Mouse (Mus musculus) limb, embryonic 12.5 days (tissue): ENCODE data around the gene Efr3b. TPM values are rescaled to one million over a fixed set of nuclear protein-coding genes. Genes with fewer than 3 reads are reported as not detected.

Source experiments
- ATAC-seq: fragments of 200-750 bp; cut with Nextera tagmentation; 2 replicates; pipeline ENCODE4 v1.8.0; 2017; ENCODE audit warnings: low read depth, moderate TSS enrichment; ENCODE audit not compliant: insufficient number of reproducible peaks, insufficient read depth, low FRiP score, low TSS enrichment
- H3K27ac ChIP-seq: fragments of 300-500 bp; sonication (generic); 2 replicates; pipeline ENCODE4 v1.5.1; 2016; ENCODE audit warnings: mild to moderate bottlenecking, moderate library complexity
- H3K27me3 ChIP-seq: fragments of 300-500 bp; sonication (generic); 2 replicates; pipeline ENCODE4 v1.6.1; 2016; ENCODE audit warnings: mild to moderate bottlenecking, moderate library complexity
- H3K36me3 ChIP-seq: fragments of 300-500 bp; sonication (generic); 2 replicates; pipeline ENCODE4 v1.6.1; 2016; ENCODE audit warnings: mild to moderate bottlenecking, moderate library complexity
- H3K4me1 ChIP-seq: fragments of 300-500 bp; sonication (generic); replicated peaks from 2 replicates; pipeline ENCODE4 v1.6.1; 2016
- H3K4me2 ChIP-seq: fragments of 300-500 bp; sonication (generic); 2 replicates; pipeline ENCODE4 v1.6.1; 2016; ENCODE audit warnings: mild to moderate bottlenecking, moderate library complexity
- H3K4me3 ChIP-seq: fragments of 300-500 bp; sonication (generic); replicated peaks from 2 replicates; pipeline ENCODE4 v1.5.1; 2016; ENCODE audit warnings: mild to moderate bottlenecking
- H3K9ac ChIP-seq: fragments of 300-500 bp; sonication (generic); replicated peaks from 2 replicates; pipeline ENCODE4 v1.6.1; 2016; ENCODE audit warnings: mild to moderate bottlenecking, moderate library complexity
- H3K9me3 ChIP-seq: fragments of 300-500 bp; sonication (generic); 2 replicates; pipeline ENCODE4 v1.6.1; 2016; ENCODE audit warnings: mild to moderate bottlenecking, moderate library complexity
- WGBS: fragments of 180-500 bp; shearing (Covaris S2); methylation state at CpG from one replicate; pipeline ENCODE4 v1.1.7; 2016; 5-methylcytosine and 5-hydroxymethylcytosine counted together
- polyA plus RNA-seq: library from polyadenylated mRNA; unstranded; fragments of >200 nt; fragmentation: Nextera tagmentation; extraction: Ambion mirVana; gene quantifications from 2 replicates; pipeline ENCODE4 v1.2.1, GENCODE M21; 2016

Efr3b gene
- polyA plus RNA-seq, 1 experiment from 2014 or later = 8.8 TPM

DNA sequence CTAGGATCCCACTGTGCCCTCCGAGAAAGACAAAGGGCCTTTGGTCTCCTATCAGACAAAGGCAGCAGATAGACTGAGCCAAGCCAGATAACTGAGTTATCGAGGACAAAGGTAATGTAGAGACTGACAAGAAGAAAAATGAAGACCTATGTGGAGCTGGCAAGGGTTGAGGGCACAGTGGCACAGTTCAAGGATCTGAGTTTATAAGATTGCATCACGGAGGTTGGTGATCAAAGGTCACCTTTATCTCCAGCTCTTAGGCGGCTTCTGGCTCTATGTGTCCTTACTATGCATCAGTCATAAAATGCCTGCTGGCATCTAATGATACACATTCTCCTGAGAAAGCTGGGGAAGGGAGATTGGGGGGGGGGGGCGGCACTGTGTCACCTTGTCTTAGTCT is 2.6 kb downstream of the Efr3b start:
- Histone ChIP-seq H3K4me1 (peaks cover 14% of the 10 kb centered on the region), H3K4me2 (no peak overlapping the region), H3K9me3 (no peaks in the 10 kb centered on the region), H3K36me3 (peaks cover 5% of the 10 kb centered on the region; the same call in 1 of the 2 replicates), H3K9ac (no peak overlapping the region), H3K27me3 (peaks cover 12% of the 10 kb centered on the region), H3K4me3 (no peak overlapping the region), H3K27ac (no peak overlapping the region)
- WGBS = 84% methylated on average over 5 of the region's 5 CpGs
- ATAC-seq = no peak

DNA sequence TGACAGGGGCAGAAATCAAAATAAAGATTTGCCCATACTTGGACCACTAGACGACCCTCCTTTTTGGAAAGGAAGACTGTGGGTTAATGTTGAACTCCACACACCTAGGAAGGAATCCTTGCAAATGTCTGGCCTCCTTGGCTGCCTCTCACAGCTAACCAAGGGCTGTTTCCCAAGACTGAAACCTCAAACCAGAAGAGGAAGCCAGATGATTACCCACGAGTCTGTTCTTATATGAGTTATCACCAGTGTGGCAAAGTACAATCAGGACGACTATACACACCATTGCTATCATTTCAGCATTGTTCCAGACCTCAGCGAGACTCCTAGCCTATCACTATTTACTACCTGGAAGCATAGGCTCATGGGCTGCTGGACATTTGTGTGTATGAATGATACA is 9.7 kb downstream of the Efr3b start:
- H3K27ac ChIP-seq = no peak overlapping the region
- H3K9ac ChIP-seq = no peak overlapping the region
- H3K9me3 ChIP-seq = no peaks in the 10 kb centered on the region
- ATAC-seq = no peak
- H3K4me2 ChIP-seq = no peak overlapping the region
- no peaks in the 10 kb centered on the region for H3K27me3 ChIP-seq
- H3K4me3 ChIP-seq = no peak overlapping the region
- 86% methylated on average over 4 of the region's 4 CpGs for WGBS
- H3K4me1 ChIP-seq = no peaks in the 10 kb centered on the region
- H3K36me3 ChIP-seq = peaks cover 5% of the 10 kb centered on the region; the same call in 1 of the 2 replicates

DNA sequence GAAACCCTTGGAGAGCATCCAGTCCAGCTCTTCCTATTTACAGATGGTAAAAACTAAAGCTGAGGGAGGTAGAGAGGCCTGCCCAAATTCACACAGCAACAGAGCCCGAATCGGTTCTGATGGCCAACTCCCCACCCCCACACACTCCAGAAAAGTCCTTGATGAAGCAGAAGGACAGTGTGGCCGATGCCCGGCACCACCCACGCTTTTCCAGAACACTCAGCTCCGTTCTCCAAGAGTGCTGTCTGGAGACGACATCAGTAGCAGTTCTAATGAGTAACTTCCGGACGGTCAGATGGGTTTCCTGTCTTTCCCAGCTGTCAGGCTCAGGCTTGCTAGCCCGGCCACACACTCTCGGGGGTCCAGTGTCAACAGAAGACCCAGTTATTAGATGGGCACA is 10.2 kb downstream of the Efr3b start:
- Histone ChIP-seq H3K9me3 (no peaks in the 10 kb centered on the region), H3K4me3 (no peak overlapping the region), H3K27ac (no peak overlapping the region), H3K4me1 (no peaks in the 10 kb centered on the region), H3K9ac (no peak overlapping the region), H3K36me3 (0 out of 2 replicates have a peak, but pooled peaks cover under 1% of the 10 kb centered on the region), H3K27me3 (no peaks in the 10 kb centered on the region), H3K4me2 (no peak overlapping the region)
- no peak for ATAC-seq
- WGBS = 75% methylated on average over 11 of the region's 11 CpGs

DNA sequence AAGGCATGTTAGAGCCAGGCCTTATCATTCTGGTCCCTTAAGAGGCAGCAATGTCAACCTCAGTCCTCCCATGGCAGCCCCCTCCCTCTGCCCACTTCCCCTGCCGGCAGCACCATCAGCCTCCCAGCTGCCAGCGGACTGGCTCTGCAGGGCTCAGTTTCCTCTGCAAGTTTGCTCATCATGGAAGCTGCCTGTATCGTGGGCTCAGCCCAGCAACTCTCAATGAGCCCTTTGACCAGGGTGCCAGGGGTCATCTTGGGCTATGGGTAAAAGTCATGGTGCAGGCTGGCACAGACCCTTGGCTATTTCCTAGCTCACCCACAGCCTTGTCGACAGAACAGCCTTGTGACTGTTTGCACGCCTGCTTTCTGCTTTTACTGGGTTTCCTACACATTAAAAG is 14.4 kb downstream of the Efr3b start:
- no peak overlapping the region for H3K4me2 ChIP-seq
- H3K9me3 ChIP-seq = no peaks in the 10 kb centered on the region
- WGBS = 80% methylated on average over 5 of the region's 5 CpGs
- no peak for ATAC-seq
- no peak overlapping the region for H3K4me3 ChIP-seq
- H3K4me1 ChIP-seq = no peaks in the 10 kb centered on the region
- H3K27ac ChIP-seq = no peak overlapping the region
- H3K36me3 ChIP-seq = no peaks in the 10 kb centered on the region
- H3K27me3 ChIP-seq = no peaks in the 10 kb centered on the region
- no peak overlapping the region for H3K9ac ChIP-seq

DNA sequence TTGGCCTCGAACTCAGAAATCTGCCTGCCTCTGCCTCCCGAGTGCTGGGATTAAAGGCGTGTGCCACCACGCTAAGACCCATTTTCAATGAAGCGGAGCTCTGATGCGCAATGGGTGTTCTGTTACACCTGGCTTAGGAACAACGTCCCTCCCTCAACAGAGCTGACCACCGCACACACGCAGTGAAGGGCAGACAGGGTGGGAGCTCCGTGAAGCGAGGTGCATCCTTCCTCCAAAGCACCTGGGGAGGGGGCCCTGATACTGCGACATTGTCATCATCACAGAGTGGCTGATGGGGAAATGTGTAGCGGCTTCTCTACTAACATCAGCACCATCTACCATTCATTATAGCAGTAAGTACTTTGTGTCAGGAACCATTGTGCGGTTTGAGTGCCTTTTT is 15.2 kb downstream of the Efr3b start:
- ATAC-seq = no peak
- H3K9me3 ChIP-seq = no peaks in the 10 kb centered on the region
- 94% methylated on average over 14 of the region's 14 CpGs for WGBS
- no peaks in the 10 kb centered on the region for H3K27me3 ChIP-seq
- H3K27ac ChIP-seq = no peak overlapping the region
- no peak overlapping the region for H3K4me3 ChIP-seq
- H3K4me2 ChIP-seq = no peak overlapping the region
- H3K4me1 ChIP-seq = no peaks in the 10 kb centered on the region
- H3K9ac ChIP-seq = no peak overlapping the region
- H3K36me3 ChIP-seq = no peaks in the 10 kb centered on the region

DNA sequence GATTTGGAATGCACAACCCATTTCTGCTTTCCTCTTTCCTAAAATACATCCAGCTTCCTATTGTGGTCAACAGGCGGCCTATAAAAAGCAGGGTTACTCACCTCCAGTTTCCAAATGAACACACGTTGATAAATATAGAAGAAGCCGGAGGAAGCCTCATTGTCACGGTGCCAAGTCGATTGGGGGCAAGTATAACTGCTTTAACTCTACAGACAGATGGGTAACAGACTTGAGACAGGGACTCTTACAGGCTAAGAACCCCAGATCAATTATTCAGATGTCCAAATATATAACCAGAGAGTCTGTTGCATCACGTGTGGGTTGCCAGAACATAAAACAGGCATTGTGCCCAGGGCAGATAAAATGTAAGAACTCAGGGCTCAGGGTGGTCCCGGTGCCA is 15.9 kb downstream of the Efr3b start:
- H3K27ac ChIP-seq = no peak overlapping the region
- WGBS = 80% methylated on average over 7 of the region's 7 CpGs
- no peak for ATAC-seq

DNA sequence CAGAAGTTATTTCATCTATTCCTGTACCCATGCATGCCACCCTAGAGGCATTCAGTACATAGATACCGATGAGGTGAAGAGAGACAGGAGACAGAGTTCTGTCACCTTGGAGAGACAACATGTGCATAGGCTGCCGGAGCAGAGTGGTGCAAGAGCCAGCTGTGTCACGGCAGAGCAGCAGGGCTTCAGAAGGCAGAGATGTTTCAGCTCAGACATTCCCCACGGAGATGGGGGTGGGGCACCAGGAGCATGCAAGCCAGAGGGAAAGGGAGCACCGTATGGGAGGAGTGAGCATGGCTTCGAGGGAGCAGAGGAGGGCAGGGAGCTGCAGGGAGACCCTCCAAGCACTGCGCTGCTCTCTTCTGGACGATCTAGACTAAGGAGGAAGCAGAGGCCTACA is 18.2 kb downstream of the Efr3b start:
- H3K4me3 ChIP-seq = no peak overlapping the region
- H3K4me1 ChIP-seq = no peaks in the 10 kb centered on the region
- no peak for ATAC-seq
- no peaks in the 10 kb centered on the region for H3K9me3 ChIP-seq
- no peaks in the 10 kb centered on the region for H3K36me3 ChIP-seq
- no peaks in the 10 kb centered on the region for H3K27me3 ChIP-seq
- 0 out of 2 replicates have a peak overlapping the region, but pooled peaks have one; percentile 18 for H3K9ac ChIP-seq
- no peak overlapping the region for H3K27ac ChIP-seq
- 49% methylated on average over 8 of the region's 8 CpGs for WGBS
- no peak overlapping the region for H3K4me2 ChIP-seq

More for the DNA sequence above, 15.9 kb downstream of the Efr3b start:
- Histone ChIP-seq H3K9ac (no peak overlapping the region), H3K4me3 (no peak overlapping the region), H3K27me3 (no peaks in the 10 kb centered on the region), H3K4me1 (no peaks in the 10 kb centered on the region), H3K36me3 (no peaks in the 10 kb centered on the region), H3K9me3 (no peaks in the 10 kb centered on the region), H3K4me2 (no peak overlapping the region)

DNA sequence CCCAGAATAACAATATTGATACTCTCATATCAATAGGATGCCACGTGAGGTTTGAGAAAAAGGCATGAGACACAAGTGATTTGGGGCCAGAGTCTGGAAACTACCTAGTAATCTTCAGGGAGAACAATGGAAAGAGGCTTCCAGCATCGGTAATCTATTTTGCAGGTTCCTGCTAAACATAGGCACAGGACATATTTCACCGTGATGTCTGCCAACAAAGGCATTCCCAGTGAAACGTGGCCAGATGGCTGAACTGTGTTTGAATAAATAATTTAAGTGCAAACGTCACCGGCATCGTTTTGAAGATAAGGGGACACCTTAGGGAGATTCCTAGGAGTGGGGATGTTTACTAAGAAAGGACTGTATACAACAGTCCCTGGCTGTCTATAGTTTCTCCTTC is 22.4 kb downstream of the Efr3b start:
- no peaks in the 10 kb centered on the region for H3K27me3 ChIP-seq
- H3K4me1 ChIP-seq = no peaks in the 10 kb centered on the region
- no peak overlapping the region for H3K27ac ChIP-seq
- no peaks in the 10 kb centered on the region for H3K9me3 ChIP-seq
- no peak overlapping the region for H3K4me3 ChIP-seq
- H3K36me3 ChIP-seq = no peaks in the 10 kb centered on the region
- ATAC-seq = no peak
- H3K4me2 ChIP-seq = no peak overlapping the region
- 74% methylated on average over 7 of the region's 7 CpGs for WGBS
- H3K9ac ChIP-seq = no peak overlapping the region

DNA sequence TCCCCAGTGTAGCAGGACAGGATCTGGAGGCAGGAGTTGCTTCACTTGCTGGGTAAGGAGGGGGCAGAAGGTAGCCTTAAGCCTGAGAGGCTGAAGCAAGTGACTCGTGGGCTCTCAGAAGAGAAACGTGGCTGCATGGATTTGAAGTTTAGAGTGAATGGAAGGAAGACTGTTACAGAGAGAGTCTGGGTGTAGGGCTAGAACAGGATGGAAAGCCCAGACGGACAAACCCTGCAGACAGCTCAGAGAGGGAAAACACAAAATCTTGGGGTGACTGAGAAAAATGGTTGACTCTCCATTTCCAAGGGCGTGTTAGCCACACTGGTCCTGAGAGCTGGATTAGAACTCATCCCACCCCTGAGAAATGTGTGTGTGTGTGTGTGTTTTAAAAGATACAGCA is 23.0 kb downstream of the Efr3b start:
- H3K36me3 ChIP-seq = no peaks in the 10 kb centered on the region
- no peak for ATAC-seq
- H3K9ac ChIP-seq = no peak overlapping the region
- no peak overlapping the region for H3K4me3 ChIP-seq
- H3K27ac ChIP-seq = no peak overlapping the region
- H3K9me3 ChIP-seq = no peaks in the 10 kb centered on the region
- no peaks in the 10 kb centered on the region for H3K4me1 ChIP-seq
- WGBS = 73% methylated on average over 4 of the region's 4 CpGs
- no peaks in the 10 kb centered on the region for H3K27me3 ChIP-seq
- H3K4me2 ChIP-seq = no peak overlapping the region

DNA sequence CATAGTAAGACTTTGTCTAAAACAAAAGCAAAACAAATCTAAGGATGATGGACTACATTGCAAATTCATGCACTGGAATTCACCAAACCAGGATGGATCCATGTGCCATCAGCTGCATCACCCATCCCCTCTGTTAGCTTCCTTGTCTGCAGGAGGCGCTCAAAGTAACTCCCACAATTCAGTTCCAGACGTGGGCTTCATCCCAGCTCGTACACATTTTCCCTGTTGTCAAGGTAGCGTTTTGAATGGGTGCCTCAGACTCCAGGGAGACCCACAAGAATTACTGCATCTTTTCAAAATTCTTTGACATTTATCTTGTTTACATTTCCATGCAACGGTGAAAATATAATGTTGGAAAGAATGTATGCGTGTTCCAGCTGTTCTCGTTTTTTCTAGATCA is 23.5 kb downstream of the Efr3b start:
- no peak overlapping the region for H3K27ac ChIP-seq
- ATAC-seq = no peak
- no peak overlapping the region for H3K9ac ChIP-seq
- no peaks in the 10 kb centered on the region for H3K9me3 ChIP-seq
- no peaks in the 10 kb centered on the region for H3K36me3 ChIP-seq
- H3K4me1 ChIP-seq = no peaks in the 10 kb centered on the region
- no peak overlapping the region for H3K4me2 ChIP-seq
- 85% methylated on average over 7 of the region's 7 CpGs for WGBS
- H3K4me3 ChIP-seq = no peak overlapping the region
- no peaks in the 10 kb centered on the region for H3K27me3 ChIP-seq

DNA sequence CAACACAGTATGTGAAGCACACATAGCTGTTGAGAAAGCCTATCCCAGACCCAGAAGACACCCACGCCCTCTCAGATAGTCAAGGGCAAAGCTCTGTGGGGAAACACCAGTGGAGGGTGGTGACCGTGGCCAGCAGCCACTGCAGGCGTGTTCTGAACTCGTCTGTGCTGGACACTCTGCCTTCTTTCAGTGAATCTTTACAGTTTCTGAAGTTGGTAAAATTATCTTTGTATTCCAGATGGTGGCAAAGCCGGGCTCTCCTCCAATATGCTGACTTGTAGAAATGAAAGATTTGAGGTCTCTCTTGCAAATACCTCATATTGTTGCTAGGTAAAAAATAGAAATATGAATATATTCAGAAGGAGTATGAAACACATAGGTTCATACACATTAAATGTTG is 27.0 kb downstream of the Efr3b start:
- Histone ChIP-seq H3K4me2 (no peak overlapping the region), H3K4me3 (no peak overlapping the region), H3K4me1 (peaks cover 23% of the 10 kb centered on the region), H3K27me3 (no peaks in the 10 kb centered on the region; the same call in 1 of the 2 replicates), H3K36me3 (no peaks in the 10 kb centered on the region), H3K9ac (no peak overlapping the region), H3K9me3 (no peaks in the 10 kb centered on the region), H3K27ac (no peak overlapping the region)
- 89% methylated on average over 5 of the region's 5 CpGs for WGBS
- no peak for ATAC-seq

DNA sequence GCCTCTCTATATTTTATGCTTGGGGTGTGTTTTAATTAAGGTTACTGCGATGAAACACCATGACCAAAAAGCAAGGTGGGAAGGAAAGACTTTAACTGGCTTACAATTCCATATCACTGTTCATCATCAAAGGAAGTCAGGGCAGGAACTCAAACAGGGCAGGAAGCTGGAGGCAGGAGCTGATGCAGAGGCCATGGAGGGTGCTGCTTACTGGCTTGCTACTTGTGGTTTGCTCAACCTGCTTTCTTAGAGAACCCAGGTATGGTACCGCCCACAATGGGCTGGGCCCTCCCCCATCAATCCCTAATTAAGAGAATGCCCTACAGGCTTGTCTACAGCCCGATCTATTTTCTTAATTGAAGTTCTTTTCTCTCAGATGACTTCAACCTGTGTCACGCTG is 27.4 kb downstream of the Efr3b start:
- Histone ChIP-seq H3K4me3 (no peak overlapping the region), H3K27me3 (no peaks in the 10 kb centered on the region; the same call in 1 of the 2 replicates), H3K4me2 (no peak overlapping the region), H3K9ac (no peak overlapping the region), H3K4me1 (peaks cover 23% of the 10 kb centered on the region), H3K9me3 (no peaks in the 10 kb centered on the region), H3K27ac (no peak overlapping the region), H3K36me3 (no peaks in the 10 kb centered on the region)
- 70% methylated on average over 4 of the region's 4 CpGs for WGBS
- no peak for ATAC-seq
